Mouse (Mus musculus): ENCODE measurements around the gene Tmco3. TPM values are rescaled to one million over a fixed set of nuclear protein-coding genes. Genes with fewer than 3 reads are reported as not detected.
"Not testable (repeated sequence)": the region's sequence is repeated elsewhere in the genome, so short reads cannot be mapped to it uniquely, and the experiment has no call there.

Gene Tmco3
- polyA plus RNA-seq, 1 experiment: 15.1 TPM

DNA sequence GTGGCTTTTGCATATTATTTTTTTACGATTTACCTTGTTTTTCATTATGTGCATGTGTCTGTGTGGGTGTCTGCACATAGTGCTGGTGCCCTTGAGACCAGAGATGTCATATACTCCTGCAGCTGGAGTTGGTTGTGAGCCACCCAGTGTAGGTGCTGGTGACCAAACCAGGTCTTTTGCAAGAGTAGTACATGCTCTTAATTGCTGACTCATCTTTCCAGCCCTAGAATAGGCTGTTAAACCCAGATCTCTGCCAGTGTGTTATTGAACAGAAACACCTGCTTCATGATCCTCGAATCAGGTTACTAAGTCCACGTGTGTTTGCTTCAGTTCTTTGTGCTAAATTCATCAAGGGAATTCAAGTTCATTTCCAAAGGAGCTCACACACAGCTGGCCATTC is 26.9 kb downstream of the Tmco3 start:
- Histone ChIP-seq H3K4me1 (ENCODE audit: control insufficient read depth, insufficient read depth, low read length) (no peaks in the 10 kb centered on the region), H3K27me3 (ENCODE audit: control insufficient read depth, insufficient read depth, low read length, poor library complexity, severe bottlenecking) (no peaks in the 10 kb centered on the region), H3K27ac (ENCODE audit: insufficient read depth, low read length) (no peak overlapping the region), H3K9me3 (replicated peaks; ENCODE audit: control insufficient read depth, insufficient read depth, low read length, poor library complexity, severe bottlenecking) (no peaks in the 10 kb centered on the region), H3K9ac (ENCODE audit: low read depth, poor library complexity, severe bottlenecking) (no peak overlapping the region), H3K4me3 (ENCODE audit: low read depth, low read length) (no peak overlapping the region), H3K36me3 (ENCODE audit: control insufficient read depth, insufficient read depth, low read length, poor library complexity, severe bottlenecking) (no peaks in the 10 kb centered on the region)
- TF ChIP-seq POLR2A (IDR thresholded peaks at IDR 0.05; ENCODE audit: insufficient read depth, low read length) (no peak), EP300 (IDR thresholded peaks at IDR 0.05; ENCODE audit: insufficient read depth, low read depth, low read length) (no peak), CTCF (IDR thresholded peaks at IDR 0.05; ENCODE audit: low read depth, low read length) (no peak)

DNA sequence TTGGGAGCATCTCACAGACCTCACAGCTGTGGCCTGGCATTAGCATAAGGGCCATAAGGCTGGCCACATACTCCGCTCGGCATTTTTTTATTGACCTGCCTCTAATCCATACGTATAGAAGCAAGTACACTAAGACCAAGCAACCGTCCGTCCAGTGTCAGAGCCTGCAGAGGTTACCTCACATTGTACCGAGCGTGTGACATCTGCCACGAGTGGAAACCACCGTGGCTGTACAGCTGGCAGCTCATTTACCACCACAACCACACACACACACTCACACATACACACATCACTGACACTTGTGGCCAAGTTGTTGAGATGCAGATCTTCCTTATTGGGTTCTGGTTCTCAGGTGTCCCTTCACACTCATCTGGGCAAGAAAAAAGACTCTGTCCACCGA is 28.7 kb downstream of the Tmco3 start:
- H3K36me3 ChIP-seq (ENCODE audit: control insufficient read depth, insufficient read depth, low read length, poor library complexity, severe bottlenecking): no peaks in the 10 kb centered on the region
- H3K4me3 ChIP-seq (ENCODE audit: low read depth, low read length): no peak overlapping the region

DNA sequence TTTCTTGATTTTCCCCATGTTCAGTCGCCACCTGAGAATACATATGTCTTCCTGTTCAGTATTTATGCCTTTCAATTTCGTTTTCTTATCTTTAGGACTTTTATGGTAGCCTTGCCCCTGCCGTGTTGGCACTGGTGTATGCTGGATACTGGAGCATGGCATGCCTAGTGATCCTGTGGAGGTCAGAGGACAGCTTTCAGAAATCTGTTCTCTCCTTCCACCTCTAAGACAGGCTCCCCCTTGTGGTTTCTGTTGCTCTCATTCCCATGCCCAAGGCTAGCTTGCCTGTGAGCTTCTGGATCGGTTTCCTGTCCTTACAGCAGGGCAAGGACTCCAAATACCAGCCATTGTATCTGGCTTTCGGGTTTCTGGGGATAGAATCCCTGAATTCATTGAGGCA is 38.6 kb downstream of the Tmco3 start:
- no peaks in the 10 kb centered on the region for H3K27me3 ChIP-seq (ENCODE audit: control insufficient read depth, insufficient read depth, low read length, poor library complexity, severe bottlenecking)
- no peaks in the 10 kb centered on the region for H3K9me3 ChIP-seq (replicated peaks; ENCODE audit: control insufficient read depth, insufficient read depth, low read length, poor library complexity, severe bottlenecking)
- TF ChIP-seq EP300 (IDR thresholded peaks at IDR 0.05; ENCODE audit: insufficient read depth, low read depth, low read length) (no peak), POLR2A (IDR thresholded peaks at IDR 0.05; ENCODE audit: insufficient read depth, low read length) (no peak), CTCF (IDR thresholded peaks at IDR 0.05; ENCODE audit: low read depth, low read length) (peak; percentile 62)
- no peaks in the 10 kb centered on the region for H3K4me1 ChIP-seq (ENCODE audit: control insufficient read depth, insufficient read depth, low read length)
- H3K9ac ChIP-seq (ENCODE audit: low read depth, poor library complexity, severe bottlenecking): no peak overlapping the region
- no peaks in the 10 kb centered on the region for H3K36me3 ChIP-seq (ENCODE audit: control insufficient read depth, insufficient read depth, low read length, poor library complexity, severe bottlenecking)
- no peak overlapping the region for H3K27ac ChIP-seq (ENCODE audit: insufficient read depth, low read length)
- H3K4me3 ChIP-seq (ENCODE audit: low read depth, low read length): no peak overlapping the region

More for the DNA sequence above, 28.7 kb downstream of the Tmco3 start:
- Histone ChIP-seq H3K4me1 (ENCODE audit: control insufficient read depth, insufficient read depth, low read length) (no peaks in the 10 kb centered on the region), H3K9ac (ENCODE audit: low read depth, poor library complexity, severe bottlenecking) (no peak overlapping the region), H3K27ac (ENCODE audit: insufficient read depth, low read length) (no peak overlapping the region), H3K9me3 (replicated peaks; ENCODE audit: control insufficient read depth, insufficient read depth, low read length, poor library complexity, severe bottlenecking) (no peaks in the 10 kb centered on the region), H3K27me3 (ENCODE audit: control insufficient read depth, insufficient read depth, low read length, poor library complexity, severe bottlenecking) (no peaks in the 10 kb centered on the region)
- TF ChIP-seq CTCF (IDR thresholded peaks at IDR 0.05; ENCODE audit: low read depth, low read length): no peak
- TF ChIP-seq POLR2A (IDR thresholded peaks at IDR 0.05; ENCODE audit: insufficient read depth, low read length): no peak
- no peak for TF ChIP-seq EP300 (IDR thresholded peaks at IDR 0.05; ENCODE audit: insufficient read depth, low read depth, low read length)

DNA sequence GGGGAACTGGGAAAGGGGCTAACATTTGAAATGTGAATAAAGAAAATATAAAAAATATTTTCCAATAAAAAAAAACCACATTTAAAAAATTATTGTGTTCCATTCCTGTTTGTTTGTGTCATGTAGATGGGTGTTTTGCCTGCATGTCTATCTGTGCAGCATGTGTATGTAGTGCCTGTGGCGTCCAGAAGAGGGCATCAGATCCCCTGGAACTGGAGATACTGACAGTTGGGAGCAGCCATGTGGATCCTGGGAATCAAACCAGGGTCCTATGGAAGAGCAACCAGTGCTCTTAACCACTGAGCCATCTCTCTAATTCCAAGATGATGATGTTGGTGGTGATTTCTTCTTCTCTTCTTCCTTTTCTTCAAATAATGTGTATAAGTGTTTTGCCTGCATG is 46.7 kb downstream of the Tmco3 start:
- H3K9me3 ChIP-seq (replicated peaks; ENCODE audit: control insufficient read depth, insufficient read depth, low read length, poor library complexity, severe bottlenecking): no peaks in the 10 kb centered on the region
- H3K27ac ChIP-seq (ENCODE audit: insufficient read depth, low read length): no peak overlapping the region
- no peaks in the 10 kb centered on the region for H3K27me3 ChIP-seq (ENCODE audit: control insufficient read depth, insufficient read depth, low read length, poor library complexity, severe bottlenecking)
- no peak overlapping the region for H3K4me3 ChIP-seq (ENCODE audit: low read depth, low read length)
- no peak overlapping the region for H3K9ac ChIP-seq (ENCODE audit: low read depth, poor library complexity, severe bottlenecking)
- TF ChIP-seq CTCF (IDR thresholded peaks at IDR 0.05; ENCODE audit: low read depth, low read length) (peak; percentile 66), EP300 (IDR thresholded peaks at IDR 0.05; ENCODE audit: insufficient read depth, low read depth, low read length) (no peak), POLR2A (IDR thresholded peaks at IDR 0.05; ENCODE audit: insufficient read depth, low read length) (no peak)
- no peaks in the 10 kb centered on the region for H3K36me3 ChIP-seq (ENCODE audit: control insufficient read depth, insufficient read depth, low read length, poor library complexity, severe bottlenecking)
- H3K4me1 ChIP-seq (ENCODE audit: control insufficient read depth, insufficient read depth, low read length): peaks cover 5% of the 10 kb centered on the region

DNA sequence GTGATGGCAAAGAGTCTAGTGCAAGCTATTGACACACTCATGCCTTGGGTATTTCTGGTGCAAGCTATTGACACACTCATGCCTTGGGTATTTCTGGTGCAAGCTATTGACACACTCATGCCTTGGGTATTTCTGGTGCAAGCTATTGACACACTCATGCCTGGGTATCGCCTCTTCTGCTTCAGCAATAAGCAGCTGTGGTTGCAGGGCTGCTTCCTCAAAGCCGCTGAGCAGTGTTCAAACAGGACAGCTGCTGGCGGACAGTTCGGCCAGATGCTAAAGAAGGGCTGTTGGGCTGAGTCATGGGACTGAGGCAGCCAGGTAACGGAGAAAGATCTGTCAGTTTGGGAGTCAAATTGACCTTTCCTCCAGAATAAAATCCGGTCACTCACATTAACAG is 49.3 kb downstream of the Tmco3 start:
- H3K27me3 ChIP-seq (ENCODE audit: control insufficient read depth, insufficient read depth, low read length, poor library complexity, severe bottlenecking); H3K4me1 ChIP-seq (ENCODE audit: control insufficient read depth, insufficient read depth, low read length); H3K9me3 ChIP-seq (replicated peaks; ENCODE audit: control insufficient read depth, insufficient read depth, low read length, poor library complexity, severe bottlenecking); H3K27ac ChIP-seq (ENCODE audit: insufficient read depth, low read length); H3K4me3 ChIP-seq (ENCODE audit: low read depth, low read length): not testable (repeated sequence)
- Histone ChIP-seq H3K9ac (ENCODE audit: low read depth, poor library complexity, severe bottlenecking) (peak overlapping the region; percentile 99), H3K36me3 (ENCODE audit: control insufficient read depth, insufficient read depth, low read length, poor library complexity, severe bottlenecking) (peaks cover 17% of the 10 kb centered on the region)

DNA sequence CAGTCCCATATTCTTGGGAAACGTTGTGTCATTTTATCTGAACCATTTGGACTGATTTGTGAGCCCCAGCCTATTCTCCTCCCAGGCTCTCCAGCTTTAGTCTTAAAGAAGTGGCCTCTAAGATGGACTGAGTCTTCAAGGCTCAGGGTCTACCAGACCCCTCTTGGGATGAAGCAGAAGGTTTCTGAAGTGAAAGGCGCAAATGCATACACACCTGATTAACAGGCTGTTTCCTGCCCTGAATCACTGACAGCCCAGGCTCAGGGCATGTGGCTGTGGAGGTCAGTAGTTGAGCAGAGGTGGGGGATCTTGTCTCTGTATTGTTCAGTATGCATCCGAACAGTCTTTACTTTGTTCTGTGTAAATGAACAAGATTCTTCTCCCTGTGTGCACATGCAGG is 49.7 kb downstream of the Tmco3 start:
- no peak overlapping the region for H3K27ac ChIP-seq (ENCODE audit: insufficient read depth, low read length)
- TF ChIP-seq POLR2A (IDR thresholded peaks at IDR 0.05; ENCODE audit: insufficient read depth, low read length) (no peak), EP300 (IDR thresholded peaks at IDR 0.05; ENCODE audit: insufficient read depth, low read depth, low read length) (no peak), CTCF (IDR thresholded peaks at IDR 0.05; ENCODE audit: low read depth, low read length) (no peak)

More for the DNA sequence above, 49.7 kb downstream of the Tmco3 start:
- peaks cover 6% of the 10 kb centered on the region for H3K4me1 ChIP-seq (ENCODE audit: control insufficient read depth, insufficient read depth, low read length)
- no peaks in the 10 kb centered on the region for H3K9me3 ChIP-seq (replicated peaks; ENCODE audit: control insufficient read depth, insufficient read depth, low read length, poor library complexity, severe bottlenecking)
- peak overlapping the region; percentile 99 for H3K9ac ChIP-seq (ENCODE audit: low read depth, poor library complexity, severe bottlenecking)
- H3K27me3 ChIP-seq (ENCODE audit: control insufficient read depth, insufficient read depth, low read length, poor library complexity, severe bottlenecking): no peaks in the 10 kb centered on the region
- no peak overlapping the region for H3K4me3 ChIP-seq (ENCODE audit: low read depth, low read length)
- H3K36me3 ChIP-seq (ENCODE audit: control insufficient read depth, insufficient read depth, low read length, poor library complexity, severe bottlenecking): peaks cover 21% of the 10 kb centered on the region

Measured in ES-Bruce4 (cell line).